Mouse (Mus musculus): ENCODE measurements at regions not wholly inside any gene's neighbourhood (a gene's known extent, or its start where the extent isn't known, plus 50 kb on each side); places are given as distances from the start of the nearest gene placed in this dataset.
A peak's percentile ranks its signal among the peaks of the same experiment; 100 is the strongest.

- TF ChIP-seq CTCF (IDR thresholded peaks at IDR 0.05; ENCODE audit: insufficient read depth, low read length) (peak; percentile 42; the same call in 1 of the 2 replicates), POLR2A (IDR thresholded peaks at IDR 0.05; ENCODE audit: borderline replicate concordance, extremely low read depth, low read depth, low read length) (no peak)
Observed at GRCm38 (mm10) chr1:35266626-35267025, 416.9 kb downstream of the Plekhb2 start.

Data from lung, adult 2 months (tissue).